Mouse (Mus musculus) G1E (cell line): ENCODE measurements around the gene C87436. TPM values are rescaled to one million over a fixed set of nuclear protein-coding genes. Genes with fewer than 3 reads are reported as not detected.

ENCODE experiments used
- ATAC-seq: 2 replicates; pipeline ENCODE4 v1.8.0; 2016; ENCODE audit warnings: mild to moderate bottlenecking; ENCODE audit not compliant: insufficient number of reproducible peaks, poor library complexity, low FRiP score, severe bottlenecking; ENCODE audit errors: extremely low read depth
- DNase-seq: peaks from one replicate; pipeline ENCODE4 v3.0.0; 2012; ENCODE audit warnings: low spot score
- H3K27me3 ChIP-seq: 2 replicates; pipeline ENCODE4 v1.6.1; 2012; ENCODE audit warnings: mild to moderate bottlenecking, low read length, inconsistent platforms; ENCODE audit not compliant: insufficient read depth
- H3K36me3 ChIP-seq: replicated peaks from 2 replicates; pipeline ENCODE3; 2012; ENCODE audit warnings: mild to moderate bottlenecking, inconsistent platforms
- H3K4me1 ChIP-seq: 2 replicates; pipeline ENCODE4 v1.6.1; 2012; ENCODE audit warnings: low read depth, low read length, inconsistent platforms, mixed read lengths; ENCODE audit not compliant: insufficient read depth
- H3K4me3 ChIP-seq: 2 replicates; pipeline ENCODE4 v1.5.1; 2012; ENCODE audit warnings: low read depth, mild to moderate bottlenecking, inconsistent platforms, low read length, moderate library complexity, mixed read lengths
- H3K9me3 ChIP-seq: replicated peaks from 2 replicates; pipeline ENCODE4 v1.6.1; 2012; ENCODE audit warnings: inconsistent platforms
- CTCF ChIP-seq: IDR thresholded peaks from 2 replicates; pipeline ENCODE4 v1.5.1; 2012; ENCODE audit warnings: low read depth, low read length, inconsistent platforms, mixed read lengths
- GATA1 ChIP-seq: IDR thresholded peaks from 2 replicates; pipeline ENCODE4 v1.6.1; 2012; ENCODE audit warnings: borderline replicate concordance, low read length, inconsistent platforms, mixed read lengths
- GATA2 ChIP-seq: IDR thresholded peaks from 2 replicates; pipeline ENCODE4 v1.6.1; 2012; ENCODE audit warnings: low read depth, low read length, inconsistent platforms, borderline replicate concordance
- POLR2AphosphoS5 ChIP-seq: IDR thresholded peaks from 2 replicates; pipeline ENCODE4 v1.6.1; 2012; ENCODE audit warnings: low read depth, low read length, inconsistent platforms; ENCODE audit not compliant: insufficient replicate concordance
- TAL1 ChIP-seq: conservative IDR thresholded peaks from 2 replicates; pipeline ENCODE4 v1.6.1; 2012; ENCODE audit warnings: low read depth, low read length, inconsistent platforms, mixed read lengths
- polyA plus RNA-seq: library from polyadenylated mRNA; stranded (reverse); fragments of >175 nt; gene quantifications from 2 replicates; pipeline ENCODE4 v1.2.3, GENCODE M21; 2012
- total RNA-seq, 2 experiments: library from RNA; stranded (forward) in 1 of 2; stranded (reverse) in 1 of 2; fragments of 200-1000 nt in 1 of 2; fragments of >200 nt in 1 of 2; fragmentation: Nextera tagmentation in 1 of 2; gene quantifications; 2 replicates each; pipeline ENCODE4 v1.2.3; 2014 to 2017

Gene C87436
- total and polyA plus RNA-seq, 3 experiments, result 7.0 to 33.0 (median 23.2) TPM

DNA sequence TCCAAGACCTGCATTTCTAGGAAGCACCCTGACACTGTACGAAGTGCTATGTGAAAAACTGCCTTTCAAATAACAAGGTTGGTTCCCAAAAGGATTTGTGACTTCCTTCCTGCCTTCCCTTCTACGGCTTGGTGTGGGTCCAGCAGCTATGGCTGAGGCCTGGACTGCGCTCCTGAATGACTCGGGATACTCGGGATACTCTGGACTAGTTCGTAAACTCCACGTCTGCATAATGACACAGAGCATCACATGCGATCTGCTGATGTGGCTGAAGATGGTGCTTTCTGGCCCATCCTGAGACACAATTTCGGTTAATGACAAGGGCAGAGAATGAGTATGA, 33.6 kb downstream of the C87436 start:
- H3K27me3 ChIP-seq, result no peaks in the 10 kb centered on the region
- H3K4me3 ChIP-seq, result peak overlapping the region; percentile 69
- H3K36me3 ChIP-seq, result peaks cover 62% of the 10 kb centered on the region
- ATAC-seq (no peak), DNase-seq (no peak)
- H3K4me1 ChIP-seq, result peaks cover 35% of the 10 kb centered on the region
- H3K9me3 ChIP-seq, result no peaks in the 10 kb centered on the region
- TF ChIP-seq POLR2AphosphoS5 (no peak), CTCF (no peak), TAL1 (no peak), GATA1 (no peak)

- Histone ChIP-seq H3K4me3 (peak overlapping the region; percentile 69), H3K36me3 (peaks cover 59% of the 10 kb centered on the region), H3K9me3 (no peaks in the 10 kb centered on the region), H3K4me1 (peaks cover 39% of the 10 kb centered on the region), H3K27me3 (no peaks in the 10 kb centered on the region)
- no peak for TF ChIP-seq TAL1
- 0 out of 2 replicates have a peak, but pooled peaks have one; percentile 63 for TF ChIP-seq POLR2AphosphoS5
- no peak for TF ChIP-seq GATA1
- TF ChIP-seq CTCF, result peak; percentile 84
- no peak for TF ChIP-seq GATA2
- peak; percentile 95 for DNase-seq
- peak; percentile 81 for ATAC-seq
These were observed 34.2 kb downstream of the C87436 start for GRCm38 (mm10) chr6:86472100-86472955.

DNA sequence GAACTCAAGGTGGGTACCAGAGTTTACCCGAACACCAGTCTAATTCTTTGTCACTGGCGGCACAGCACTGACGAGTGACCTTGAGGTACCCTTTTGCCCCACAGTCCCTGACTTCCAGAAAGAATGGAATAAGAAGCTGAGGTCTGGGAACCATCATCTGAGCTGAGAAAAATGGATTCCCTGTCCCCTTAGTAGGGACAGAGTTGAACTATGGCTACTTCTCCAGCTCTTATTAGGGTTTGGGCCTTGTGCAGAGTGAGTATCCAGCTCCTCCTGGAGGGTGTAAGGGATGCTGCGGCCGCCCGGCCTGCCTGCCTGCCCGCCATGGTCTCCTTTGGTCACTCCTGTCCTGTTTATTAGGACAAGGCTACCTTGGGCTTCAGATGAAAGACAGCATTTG, 34.9 kb downstream of the C87436 start:
- H3K4me1 ChIP-seq, result peaks cover 39% of the 10 kb centered on the region
- DNase-seq (peak; percentile 21), ATAC-seq (no peak)
- no peak for TF ChIP-seq CTCF
- TF ChIP-seq GATA2, result no peak
- H3K4me3 ChIP-seq, result peak overlapping the region; percentile 69
- no peaks in the 10 kb centered on the region for H3K9me3 ChIP-seq
- H3K27me3 ChIP-seq, result no peaks in the 10 kb centered on the region
- H3K36me3 ChIP-seq, result peaks cover 51% of the 10 kb centered on the region

- Histone ChIP-seq H3K9me3 (no peaks in the 10 kb centered on the region), H3K27me3 (no peaks in the 10 kb centered on the region), H3K36me3 (peaks cover 43% of the 10 kb centered on the region), H3K4me3 (no peak overlapping the region; the same call in 1 of the 2 replicates), H3K4me1 (peaks cover 45% of the 10 kb centered on the region)
- DNase-seq (no peak), ATAC-seq (no peak)
- TF ChIP-seq TAL1 (no peak), POLR2AphosphoS5 (no peak), GATA2 (no peak)
These were observed 35.9 kb downstream of the C87436 start for GRCm38 (mm10) chr6:86474072-86474471.

DNA sequence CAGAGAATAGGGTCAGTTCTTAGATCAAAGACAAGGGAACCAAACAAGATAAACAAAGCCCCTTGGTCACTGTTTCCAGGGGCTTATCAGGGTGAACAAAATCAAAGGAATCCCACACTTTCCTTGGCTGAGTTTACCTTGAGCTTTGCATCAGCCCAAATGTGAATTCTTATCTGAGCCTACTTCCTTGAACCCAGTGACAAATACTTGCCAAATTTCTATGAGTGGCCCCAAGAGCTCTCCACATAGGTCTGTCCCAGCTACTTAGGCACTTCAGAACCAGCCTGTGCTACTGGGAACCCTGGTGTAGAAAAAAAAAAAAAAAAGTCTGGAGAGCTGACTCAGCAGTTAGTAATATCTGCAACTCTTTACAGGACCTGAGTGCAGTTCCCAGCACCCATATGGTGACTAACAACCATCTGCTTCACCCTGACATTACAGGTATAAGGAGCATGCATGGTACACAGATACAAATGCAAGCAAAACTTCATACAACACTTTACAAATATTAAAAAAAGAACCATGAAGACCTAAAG, 36.5 kb downstream of the C87436 start:
- Histone ChIP-seq H3K4me1 (peaks cover 50% of the 10 kb centered on the region), H3K9me3 (no peaks in the 10 kb centered on the region), H3K36me3 (peaks cover 37% of the 10 kb centered on the region), H3K27me3 (no peaks in the 10 kb centered on the region), H3K4me3 (no peak overlapping the region)
- ATAC-seq (no peak), DNase-seq (no peak)
- TF ChIP-seq CTCF (no peak), GATA1 (no peak), POLR2AphosphoS5 (no peak), TAL1 (no peak), GATA2 (no peak)

DNA sequence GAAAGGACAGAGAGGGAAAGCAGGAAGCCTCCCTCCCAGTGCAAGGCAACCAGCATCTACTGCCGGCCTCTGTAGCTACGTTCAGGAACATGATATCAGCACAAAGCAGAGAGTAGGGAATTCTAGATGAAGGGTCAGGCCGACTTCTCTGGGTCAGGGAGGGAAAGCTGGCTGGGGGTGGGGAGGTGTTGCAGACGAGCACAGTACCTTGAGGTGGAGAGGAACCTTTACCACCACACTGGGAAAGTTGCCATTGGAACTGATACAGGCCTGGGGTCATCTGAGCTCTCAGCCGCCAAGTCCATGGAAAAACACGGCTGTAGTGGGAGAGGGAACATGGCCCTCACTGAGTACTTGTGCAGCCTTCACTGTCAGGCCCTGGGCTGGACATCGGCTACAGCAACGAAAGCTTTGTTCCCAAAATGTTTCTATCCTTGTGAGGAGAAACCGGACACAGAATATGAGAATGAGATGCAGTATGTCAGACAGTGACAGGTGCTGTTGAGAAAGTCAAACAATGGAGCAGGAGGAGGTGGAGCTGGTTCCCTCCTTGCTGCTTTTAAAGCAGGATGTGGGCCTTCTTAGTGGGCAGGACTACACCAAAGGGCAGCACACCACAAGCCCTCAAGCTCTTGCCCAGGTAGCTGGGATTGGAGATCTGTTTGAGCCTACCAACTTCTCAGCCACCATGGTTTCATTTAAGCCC, 37.4 kb downstream of the C87436 start:
- H3K4me1 ChIP-seq, result peaks cover 53% of the 10 kb centered on the region

More for the DNA sequence above, 37.4 kb downstream of the C87436 start:
- TF ChIP-seq POLR2AphosphoS5, result no peak
- TF ChIP-seq TAL1, result no peak
- no peak for TF ChIP-seq GATA1
- no peak for TF ChIP-seq CTCF
- no peak for TF ChIP-seq GATA2
- DNase-seq (no peak), ATAC-seq (no peak)
- Histone ChIP-seq H3K9me3 (no peaks in the 10 kb centered on the region), H3K4me3 (no peak overlapping the region), H3K36me3 (peaks cover 29% of the 10 kb centered on the region), H3K27me3 (no peaks in the 10 kb centered on the region)
